Mouse (Mus musculus) heart, postnatal 14 days (tissue): ENCODE results near the gene 1700016D06Rik. TPM values are rescaled to one million over a fixed set of nuclear protein-coding genes. Genes with fewer than 3 reads are reported as not detected.
"Not testable (repeated sequence)": the region's sequence is repeated elsewhere in the genome, so short reads cannot be mapped to it uniquely, and the experiment has no call there.

Source experiments
- DNase-seq, 2 experiments: peaks; one replicate each; pipeline ENCODE4 v3.0.0; 2021 to 2022
- intact Hi-C: fragments of 180-260 bp; cut with DNase I; formaldehyde crosslinking; loops from one replicate; pipeline ENCODE4 v1.15.1; 2025
- total RNA-seq, 2 experiments: library from RNA; stranded (reverse); gene quantifications; 2 replicates each; pipeline ENCODE4 v1.2.3; 2021

Gene 1700016D06Rik
- total RNA-seq, 2 experiments from 2014 or later = not detected

DNA sequence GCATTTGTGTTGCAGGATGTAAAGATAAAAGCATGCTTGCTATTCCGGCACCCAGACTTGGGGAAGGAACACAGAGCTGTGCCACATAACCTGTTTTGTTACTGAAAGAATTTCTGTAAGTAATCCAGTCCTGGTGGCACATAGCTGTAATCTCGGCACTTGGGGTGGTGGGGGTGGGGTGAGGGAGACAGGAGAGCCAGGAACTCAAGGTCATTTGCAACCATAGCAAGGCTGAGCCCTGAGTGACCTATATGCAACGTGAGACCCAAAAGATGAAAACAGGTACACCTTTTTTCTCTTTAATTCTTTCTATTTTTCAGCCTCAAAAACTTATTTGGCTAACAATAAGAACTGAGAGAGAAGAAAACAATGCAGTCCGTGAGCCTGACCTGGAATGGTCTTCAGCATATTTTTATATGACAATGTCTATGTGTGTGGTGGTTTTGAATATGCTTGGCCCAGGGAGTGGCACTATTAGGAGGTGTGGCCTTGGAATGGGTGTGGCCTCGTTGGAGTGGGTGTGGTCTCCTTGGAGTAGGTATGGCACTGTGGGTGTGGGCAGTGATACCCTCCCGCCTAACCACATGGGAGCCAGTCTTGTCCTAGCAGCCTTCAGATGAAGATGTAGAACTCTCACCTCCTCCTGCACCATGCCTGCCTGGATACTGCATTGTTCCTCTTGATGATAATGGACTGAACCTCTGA lies 4.0 kb upstream of the 1700016D06Rik start:
- no peak for DNase-seq
- intact Hi-C loops = loop anchor here (5.0 kb wide), 2 partner anchors 88 to 163 kb away; no protein-coding TSS in a partner anchor

DNA sequence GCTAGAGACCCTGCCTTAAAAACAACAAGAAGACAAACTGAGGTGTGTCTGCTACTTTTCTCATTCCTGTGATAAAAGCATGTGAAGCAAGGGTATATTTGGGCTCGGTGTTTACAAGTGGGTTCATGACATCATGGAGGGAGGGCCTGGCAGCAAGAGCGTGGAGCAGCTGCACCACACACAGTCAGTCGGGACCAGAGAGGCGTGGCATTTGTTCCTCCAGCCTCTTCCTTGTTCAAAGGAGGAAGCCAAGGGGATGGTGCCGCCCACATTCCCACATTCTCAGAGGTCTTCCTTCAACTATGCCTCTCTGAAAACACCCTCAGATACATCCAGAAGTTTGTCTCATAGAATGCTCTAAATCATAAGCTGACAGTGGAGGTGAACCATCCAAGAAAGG lies 2.9 kb upstream of the 1700016D06Rik start:
- intact Hi-C loops = loop anchor here (5.0 kb wide), 2 partner anchors 86 to 161 kb away; no protein-coding TSS in a partner anchor
- DNase-seq = no peak

DNA sequence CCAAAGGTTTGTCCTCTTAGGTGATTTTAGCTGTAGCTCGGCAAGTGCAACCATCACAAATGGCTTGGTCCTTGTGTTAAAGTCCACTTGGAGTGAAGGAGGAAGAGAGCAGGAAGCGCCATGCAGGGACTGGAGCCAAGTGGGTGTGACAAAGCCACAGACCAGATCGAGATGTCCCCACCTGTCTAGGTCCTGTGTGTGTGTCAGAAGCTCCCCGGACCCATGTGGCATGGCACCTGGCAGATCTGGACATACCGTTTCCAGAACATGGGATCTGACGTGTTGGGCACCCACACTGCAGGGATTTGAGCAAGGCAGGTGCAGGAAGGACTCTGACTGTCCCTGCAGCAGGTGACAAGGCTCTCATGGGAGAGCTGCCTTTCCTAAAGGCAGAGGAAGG lies 565 bp upstream of the 1700016D06Rik start:
- no peak for DNase-seq

DNA sequence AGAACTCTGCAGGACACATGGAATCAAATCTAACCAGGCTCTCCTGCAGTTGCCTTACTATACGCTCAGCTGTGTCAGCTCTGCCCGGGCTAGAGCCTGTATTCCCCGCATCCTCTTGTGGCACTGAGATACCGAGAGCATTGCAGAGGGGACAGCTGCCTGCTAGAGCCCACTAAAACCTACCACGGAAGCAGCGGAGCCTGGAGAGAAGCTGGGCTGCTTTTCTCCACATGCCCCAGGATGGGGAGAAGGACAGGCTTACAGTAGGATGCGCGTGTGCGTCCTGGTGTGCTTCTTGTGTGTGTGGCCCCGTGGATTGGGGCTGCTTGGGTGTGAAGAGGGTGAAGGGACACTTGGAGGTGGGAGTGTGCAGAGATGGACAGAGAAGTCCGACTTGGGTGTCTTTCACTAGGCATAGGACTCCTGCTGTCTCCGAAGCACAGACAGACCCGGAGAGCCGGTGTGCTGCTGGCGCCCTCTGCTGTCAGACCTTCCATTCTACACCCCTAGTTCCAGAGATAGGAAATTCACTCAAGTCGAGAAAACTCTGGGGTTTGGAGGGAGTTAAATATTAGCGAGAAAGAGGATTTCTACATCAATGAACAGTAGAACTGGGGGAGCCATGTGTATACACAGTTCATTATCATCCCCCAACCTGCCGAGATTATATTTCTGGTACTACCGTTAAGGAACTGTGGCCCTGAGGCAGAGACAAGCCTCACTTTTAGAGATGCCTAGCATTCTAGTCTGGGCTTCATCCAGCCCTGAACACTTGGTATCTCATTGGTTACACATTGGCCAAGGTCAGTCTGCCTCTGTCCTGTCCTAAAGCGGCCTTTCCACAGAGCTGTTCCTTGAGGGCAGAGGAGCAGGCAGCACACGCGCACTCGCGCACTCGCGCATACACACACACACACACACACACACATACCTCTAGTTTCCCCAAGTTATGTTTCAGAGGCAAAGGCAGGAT lies 517 bp downstream of the 1700016D06Rik start:
- intact Hi-C loops = loop anchor here (2.0 to 5.0 kb wide), 3 partner anchors 83 to 194 kb away; no protein-coding TSS in a partner anchor
- DNase-seq = peak; percentile 86 to 91

More for the DNA sequence above, 565 bp upstream of the 1700016D06Rik start:
- intact Hi-C loops = loop anchor here (2.0 to 5.0 kb wide), 3 partner anchors 84 to 195 kb away; no protein-coding TSS in a partner anchor

DNA sequence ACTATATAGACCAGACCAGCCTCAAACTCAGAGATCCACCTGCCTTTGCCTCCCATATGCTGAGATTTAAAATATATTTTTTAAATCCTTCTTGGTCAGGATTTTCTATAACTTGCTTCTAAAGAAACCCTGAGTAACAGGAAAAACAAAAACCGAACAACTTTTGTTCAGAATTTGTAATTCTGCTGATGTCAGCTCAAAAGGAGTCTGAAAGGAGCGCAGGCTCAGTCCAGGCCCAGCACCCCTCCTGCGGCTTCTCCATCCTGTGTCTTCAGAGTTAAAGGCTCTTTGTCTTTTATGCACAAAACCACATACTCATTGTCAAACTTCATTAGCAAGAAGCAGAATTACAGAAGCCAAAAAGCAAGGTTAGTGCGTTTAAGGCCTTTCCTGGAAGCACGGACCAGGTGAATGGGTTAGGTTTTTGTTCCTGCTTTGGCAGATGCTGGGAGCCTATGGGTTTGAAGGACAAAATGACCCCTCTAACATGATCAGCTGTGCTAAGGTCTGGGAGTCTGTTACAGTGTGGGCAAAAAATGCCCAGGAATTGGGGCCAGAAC lies 1.3 kb downstream of the 1700016D06Rik start:
- intact Hi-C loops = loop anchor here (2.0 to 5.0 kb wide), 4 partner anchors 63 to 193 kb away; no protein-coding TSS in a partner anchor
- DNase-seq = no peak

DNA sequence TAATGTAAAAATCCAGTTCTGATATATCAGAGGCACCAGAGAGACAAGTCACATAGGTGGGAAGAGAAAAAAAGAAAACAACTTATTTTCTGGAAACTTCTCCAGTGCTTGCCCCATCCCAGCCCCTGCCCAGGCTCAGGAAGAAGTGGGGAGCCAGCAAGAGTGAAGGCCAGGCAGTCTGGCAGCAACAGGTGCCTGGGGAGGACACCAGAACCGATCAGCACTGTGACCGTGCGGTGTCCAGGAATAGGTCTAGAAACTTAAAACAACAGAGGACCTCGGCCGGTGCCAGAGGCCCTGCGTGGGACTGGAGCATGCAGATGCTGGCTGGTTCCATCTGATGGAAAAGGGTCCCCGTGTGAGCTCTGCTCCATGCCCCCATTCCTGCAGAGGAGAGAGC lies 3.4 kb downstream of the 1700016D06Rik start:
- intact Hi-C loops = no loop called here
- DNase-seq = no peak

DNA sequence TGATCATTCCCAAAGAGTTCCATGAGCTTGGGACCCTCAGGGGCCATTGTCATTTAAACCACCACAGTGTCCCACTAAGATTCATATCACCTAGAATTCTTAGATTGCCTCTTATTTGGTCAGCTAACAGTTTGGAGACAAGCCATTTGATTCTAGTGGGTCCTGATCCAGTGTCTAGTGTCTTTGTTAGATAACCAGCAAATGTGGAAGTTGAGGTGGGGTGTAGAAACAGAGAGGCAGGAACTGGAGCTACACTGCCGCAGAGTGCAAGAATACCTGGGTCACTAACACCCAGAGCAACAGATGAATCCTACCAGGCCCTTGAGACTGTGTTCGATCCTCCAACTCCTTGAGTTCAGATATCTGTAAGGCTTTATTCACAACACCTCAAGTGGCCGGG lies 4.7 kb downstream of the 1700016D06Rik start:
- intact Hi-C loops = no loop called here
- DNase-seq = no peak

DNA sequence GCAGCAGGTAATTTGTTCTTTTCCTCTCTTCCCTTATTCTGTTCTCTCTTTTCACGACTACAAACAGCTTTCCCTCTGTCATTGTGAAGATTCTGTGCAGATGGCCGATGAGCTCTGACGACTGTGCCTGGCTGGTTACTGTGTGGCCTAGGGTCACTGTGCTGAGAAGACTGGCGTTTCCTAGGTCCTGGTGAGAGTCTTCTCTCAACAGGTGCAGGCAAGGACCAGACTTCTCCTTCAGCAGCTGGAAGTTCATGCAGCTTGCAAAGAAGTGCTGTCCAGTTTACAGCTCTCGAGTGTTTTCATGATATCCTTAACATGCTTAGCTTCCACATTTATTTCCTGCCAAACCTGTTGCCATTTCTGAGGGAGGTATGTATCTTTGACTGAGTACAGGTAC lies 6.9 kb downstream of the 1700016D06Rik start:
- DNase-seq = no peak
- intact Hi-C loops = no loop called here

DNA sequence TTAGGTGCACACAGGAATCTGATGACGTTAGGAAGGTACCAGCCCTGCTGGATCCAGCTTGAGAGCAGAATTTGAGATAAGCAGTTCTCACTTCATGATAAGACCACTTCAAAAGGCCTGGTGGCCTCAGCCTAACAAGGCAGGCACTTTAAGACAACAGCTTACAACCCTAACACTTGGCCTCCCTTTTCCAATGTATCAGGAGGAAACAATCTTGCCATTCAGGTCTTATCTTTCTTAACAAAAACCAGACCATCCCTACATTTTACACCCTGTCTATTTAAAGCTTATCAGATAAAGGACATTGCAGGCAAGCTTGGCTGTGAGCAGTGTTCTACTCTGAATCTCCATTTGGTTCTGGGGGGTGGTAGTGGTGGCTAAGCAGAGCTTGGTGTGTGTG lies 8.4 kb downstream of the 1700016D06Rik start:
- intact Hi-C loops = no loop called here
- DNase-seq = no peak

DNA sequence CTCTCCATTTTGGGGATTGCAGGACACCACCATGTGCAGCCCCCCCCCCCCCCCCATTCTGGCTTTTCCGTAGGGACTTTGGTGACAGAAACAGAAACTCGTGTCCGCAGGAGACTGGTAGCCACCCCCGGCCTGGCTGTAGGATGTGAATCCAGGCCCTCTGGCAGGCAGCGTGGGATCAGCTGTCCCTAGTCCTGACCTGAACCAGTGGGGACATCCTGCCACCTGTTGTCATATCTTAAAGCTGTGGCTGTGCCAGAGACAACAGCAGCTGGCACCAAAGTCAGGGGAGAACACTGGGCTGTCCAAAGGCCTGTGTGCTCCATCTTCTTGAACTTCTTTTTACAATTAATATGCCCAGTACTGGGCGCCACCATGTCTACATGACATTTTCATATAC lies 9.1 kb downstream of the 1700016D06Rik start:
- intact Hi-C loops = no loop called here
- peak in 1 of 2 experiments; percentile 33 for DNase-seq

DNA sequence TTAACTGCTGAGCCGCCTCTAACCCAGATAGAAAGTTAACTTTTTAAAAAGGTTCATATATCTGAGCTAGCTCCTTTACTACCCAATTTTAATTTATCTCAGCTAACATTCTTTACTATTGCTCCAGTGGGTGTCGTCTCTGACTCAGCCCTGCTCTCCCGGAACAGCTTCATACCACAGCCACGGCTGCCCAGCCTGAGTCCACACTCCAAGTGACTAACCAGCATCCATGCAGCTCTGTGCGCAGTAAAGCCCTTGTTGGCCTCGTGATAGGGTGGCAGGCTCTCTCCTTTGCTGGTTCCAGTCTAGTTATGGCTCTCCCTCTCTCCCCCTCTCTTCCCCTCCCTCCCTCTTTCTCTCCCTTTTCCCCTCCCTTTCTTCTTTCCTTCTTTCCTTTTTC lies 9.6 kb downstream of the 1700016D06Rik start:
- intact Hi-C loops = no loop called here
- no peak for DNase-seq

DNA sequence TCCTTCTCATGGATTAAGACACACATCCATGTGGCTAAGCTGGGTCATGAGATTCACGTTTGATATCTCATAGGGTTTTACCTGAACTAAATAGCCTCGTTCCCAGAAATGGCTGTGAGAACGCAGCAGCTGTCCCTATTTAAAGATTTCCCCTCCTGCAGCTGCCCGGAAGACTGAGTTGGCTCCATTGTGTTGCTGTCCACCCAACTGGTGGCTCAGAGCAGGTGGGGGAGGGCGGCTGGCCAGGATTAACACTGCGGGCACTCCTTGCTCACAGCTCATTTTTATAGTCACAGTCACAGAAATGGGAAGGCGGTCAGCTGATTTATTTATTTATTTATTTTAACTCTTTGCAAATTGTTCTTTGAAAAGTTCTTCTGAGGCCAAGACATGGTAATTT lies 10.9 kb downstream of the 1700016D06Rik start:
- intact Hi-C loops = no loop called here
- no peak for DNase-seq

DNA sequence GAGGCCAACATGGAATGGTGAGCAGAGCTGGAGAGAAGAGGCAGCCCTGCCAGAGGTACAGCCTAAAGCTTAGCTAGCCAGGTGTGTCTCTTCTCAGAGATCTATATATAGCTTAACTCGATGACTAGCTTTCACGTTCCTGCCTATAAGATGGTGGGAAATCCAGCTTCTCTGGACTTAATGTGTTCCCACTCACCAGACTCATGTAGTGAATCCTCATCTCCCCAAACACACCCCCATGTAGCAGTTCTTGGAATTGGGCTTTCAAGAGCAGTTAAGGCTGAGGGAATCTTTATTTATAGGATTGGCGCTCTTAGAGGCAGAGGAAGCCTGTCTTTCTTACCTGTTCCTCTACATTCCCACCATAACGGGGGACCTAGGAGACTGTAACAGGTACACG lies 13.6 kb downstream of the 1700016D06Rik start:
- intact Hi-C loops = no loop called here
- DNase-seq = no peak

DNA sequence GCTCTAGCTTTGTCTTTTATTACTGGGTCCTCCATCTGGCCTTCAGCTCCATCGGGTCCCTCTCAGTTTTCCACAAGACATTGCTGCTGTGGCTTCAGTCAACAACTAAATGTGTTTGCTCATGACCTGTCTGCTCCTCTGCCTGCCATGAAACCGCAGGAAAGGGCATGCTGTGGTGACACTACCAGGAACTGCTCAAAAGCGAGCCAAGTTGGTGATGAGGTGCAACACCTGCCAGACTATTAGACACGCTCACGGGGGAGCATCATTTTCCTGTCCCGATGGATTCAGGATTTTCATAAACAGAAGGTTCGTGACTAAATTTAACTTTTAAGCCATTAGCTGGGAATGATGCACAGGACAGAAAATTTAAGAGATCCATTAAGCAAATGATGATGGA lies 16.3 kb downstream of the 1700016D06Rik start:
- no peak for DNase-seq
- intact Hi-C loops = no loop called here

DNA sequence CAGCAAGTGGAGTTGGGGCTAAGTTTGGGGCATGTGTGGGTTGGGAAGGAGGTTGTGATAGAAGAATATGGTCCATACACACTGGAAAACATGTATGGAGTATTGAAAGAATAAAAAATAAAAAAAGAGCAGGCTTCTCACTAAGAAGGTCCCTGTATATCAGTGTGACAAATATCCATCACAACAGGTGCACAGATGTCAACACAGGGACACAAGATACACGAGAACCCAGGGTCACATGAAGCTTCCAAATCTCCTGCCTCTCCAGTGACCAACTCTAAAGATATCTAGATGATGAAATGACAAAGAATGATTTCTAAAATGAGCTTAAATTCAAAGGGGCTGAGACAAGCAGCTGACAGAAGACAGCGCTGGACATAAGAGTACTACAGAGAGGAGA lies 32.6 kb downstream of the 1700016D06Rik start:
- intact Hi-C loops = loop anchor here (5.0 kb wide), 1 partner anchor 909 kb away; no protein-coding TSS in a partner anchor
- DNase-seq = no peak

DNA sequence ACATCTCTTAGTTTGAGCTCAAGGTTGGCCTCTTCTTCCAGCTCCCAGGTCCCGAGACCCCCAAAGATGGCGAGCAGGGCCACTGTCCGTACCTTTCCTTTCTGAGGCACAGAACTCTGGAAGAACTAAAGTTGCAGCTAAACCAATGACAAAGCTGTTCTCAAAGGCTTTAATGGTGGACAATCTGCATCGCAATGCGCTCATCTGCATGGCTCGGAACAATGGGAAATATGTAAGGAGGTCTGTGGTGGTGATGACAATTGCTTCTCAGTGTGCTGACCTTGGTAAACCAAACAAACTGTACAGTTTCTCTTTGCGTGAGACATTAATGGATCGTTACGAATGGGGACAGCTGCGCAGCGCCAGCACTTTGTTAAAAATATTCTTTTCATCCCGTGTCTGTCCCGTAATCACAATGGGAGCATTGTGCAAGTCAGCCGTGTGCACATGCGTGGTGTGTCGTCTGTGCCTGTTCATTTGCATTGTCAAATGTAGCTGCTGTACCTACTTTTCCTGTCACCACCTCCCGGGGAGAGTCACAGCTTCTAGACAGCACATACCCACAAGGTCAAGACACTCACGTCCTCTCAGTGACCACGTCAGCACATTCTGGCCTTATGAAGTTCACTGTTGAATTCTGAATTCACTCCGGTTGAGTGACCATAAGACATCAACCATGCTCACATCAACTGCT lies 34.7 kb downstream of the 1700016D06Rik start:
- not testable (repeated sequence) for DNase-seq
- intact Hi-C loops = loop anchor here (5.0 kb wide), 1 partner anchor 911 kb away; no protein-coding TSS in a partner anchor

DNA sequence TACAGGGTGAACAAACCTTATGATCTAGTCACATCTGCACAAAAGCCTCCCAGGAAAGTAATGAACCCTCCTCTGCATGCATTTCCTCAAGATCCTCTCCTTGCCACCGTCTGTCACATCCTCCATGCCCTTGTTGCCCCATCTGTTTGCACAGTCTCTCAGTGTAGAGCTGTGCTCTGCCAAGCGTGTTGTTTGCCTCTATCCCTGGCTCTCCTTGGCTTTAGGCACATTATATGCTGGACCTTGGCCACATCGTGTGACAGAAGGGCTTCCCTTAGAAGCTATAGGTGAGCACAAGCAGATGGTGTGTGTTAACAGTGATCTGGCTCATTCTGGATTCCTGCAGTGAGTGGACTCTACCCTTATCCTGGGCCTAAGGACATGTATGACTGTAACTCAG lies 38.9 kb downstream of the 1700016D06Rik start:
- DNase-seq = no peak

DNA sequence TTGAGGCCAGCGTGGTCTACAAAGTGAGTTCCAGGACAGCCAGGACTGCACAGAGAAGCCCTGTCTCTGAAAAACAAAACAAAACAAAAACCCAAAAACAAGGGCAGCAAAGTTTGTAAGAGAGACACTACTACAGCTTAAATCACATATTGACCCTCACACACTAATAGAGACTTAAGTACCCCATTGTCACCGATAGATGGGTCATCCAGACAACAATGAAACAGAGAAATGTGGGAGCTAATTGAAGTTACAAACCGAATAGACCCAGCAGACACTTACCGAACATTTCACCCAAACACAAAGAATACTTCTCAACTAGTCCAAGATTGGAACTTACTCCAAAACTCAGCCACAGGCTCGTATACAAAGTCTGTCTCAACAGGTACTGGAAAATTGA lies 50.8 kb downstream of the 1700016D06Rik start:
- DNase-seq = no peak

More for the DNA sequence above, 38.9 kb downstream of the 1700016D06Rik start:
- intact Hi-C loops = no loop called here

DNA sequence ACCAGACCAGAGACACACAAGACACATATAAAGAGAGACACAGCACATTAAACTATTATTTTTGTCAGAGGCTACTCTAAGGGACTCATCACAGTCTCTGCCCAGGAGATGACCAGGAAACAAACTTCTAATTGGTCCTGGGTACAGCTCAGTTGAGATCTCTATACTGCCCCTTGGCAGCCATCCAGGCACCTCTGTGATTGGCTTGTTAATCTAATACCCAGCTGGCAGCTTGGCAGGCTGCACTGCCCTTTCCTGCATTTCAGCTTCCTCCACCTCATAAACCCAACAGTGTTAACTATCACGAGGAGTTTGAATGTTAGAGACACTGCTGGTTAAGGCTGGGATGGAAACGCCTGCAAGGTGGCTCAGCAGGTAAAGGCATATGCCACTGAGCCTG lies 57.7 kb downstream of the 1700016D06Rik start:
- intact Hi-C loops = no loop called here
- DNase-seq = no peak

More for the DNA sequence above, 50.8 kb downstream of the 1700016D06Rik start:
- intact Hi-C loops = no loop called here

DNA sequence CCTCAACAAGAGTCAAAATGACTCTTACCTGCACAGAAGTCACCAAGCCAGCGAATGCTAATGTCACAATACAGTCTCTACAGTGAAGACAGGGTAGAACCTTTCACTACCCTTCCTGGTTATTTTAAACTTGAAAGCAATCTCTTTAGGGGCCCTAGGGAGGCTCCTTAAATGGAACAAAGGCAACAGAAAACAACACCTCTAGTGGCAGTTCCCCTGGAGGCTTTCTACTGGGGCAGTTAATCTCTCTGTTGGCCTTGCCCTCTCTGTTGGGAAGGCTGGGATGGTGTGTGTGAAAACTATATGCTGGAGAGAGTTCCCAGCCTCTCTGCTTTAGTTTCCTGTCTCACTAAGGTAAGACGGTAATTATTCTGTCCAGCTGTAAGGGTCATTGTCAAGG lies 60.3 kb downstream of the 1700016D06Rik start:
- no peak for DNase-seq
- intact Hi-C loops = no loop called here
